In the genomic region with DNA sequence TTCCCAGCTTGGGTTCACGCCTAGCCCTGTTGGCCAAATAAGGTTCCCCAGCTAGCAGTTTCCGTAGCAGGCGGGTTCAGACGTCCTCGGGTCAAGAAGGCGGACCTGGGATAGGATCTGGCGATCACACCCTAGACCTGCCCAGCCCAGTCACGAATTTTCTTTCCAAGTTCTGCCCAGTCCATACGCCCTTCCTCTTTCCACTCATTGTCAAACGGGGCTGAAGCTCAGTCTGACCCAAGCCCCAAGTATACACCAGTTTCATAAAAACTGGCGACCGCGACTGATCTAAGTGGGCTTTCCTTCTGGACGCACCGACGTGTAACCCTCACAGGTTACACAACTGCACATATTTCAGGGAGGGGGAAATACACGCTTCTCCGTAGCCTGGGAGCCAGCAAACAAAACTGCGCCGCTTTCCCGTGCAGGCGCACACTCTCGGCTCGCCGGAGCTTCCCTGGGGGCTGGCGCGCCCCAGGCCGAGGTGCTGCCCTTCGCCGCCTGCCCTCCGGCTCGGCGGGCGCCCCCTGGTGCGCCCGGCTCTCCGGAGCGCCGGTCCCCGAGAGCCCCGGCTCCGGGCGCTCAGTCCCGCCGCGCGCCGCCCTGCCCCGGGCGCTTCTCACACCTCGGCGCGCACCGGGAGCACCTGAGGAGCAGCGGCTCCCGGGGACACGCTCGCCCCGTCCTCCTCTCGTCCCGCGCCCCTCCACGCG, we compare ENCODE assay signal across 8 mouse cellular contexts. TPM values are rescaled to one million over a fixed set of nuclear protein-coding genes. Genes with fewer than 3 reads are reported as not detected.
A peak's percentile ranks its signal among the peaks of the same experiment; 100 is the strongest.
DNase-seq lines count a peak whose midpoint lies in the region; ATAC-seq and TF ChIP-seq lines count a peak whose summit lies in the region.

No protein-coding gene starts in this region.

- H3K79me2 ChIP-seq in MEL (ENCODE audit: control insufficient read depth, insufficient read depth, low read length, poor library complexity) = peaks cover 3% of the 10 kb centered on the region
- peaks cover 42% of the 10 kb centered on the region for H3K79me2 ChIP-seq in macrophage (ENCODE audit: inconsistent target)

- DNase-seq in MEL (ENCODE audit: low read depth, low spot score) = peak; percentile 83
- peak; percentile 37 for DNase-seq in c-Kit-positive CD71-negative TER-119-negative erythroid progenitor cells, embryonic 14.5 days (ENCODE audit: low read depth)
- peak; percentile 41 for DNase-seq in forelimb bud, embryonic 11.5 days (ENCODE audit: low read depth, low spot score)
- peak; percentile 62 for DNase-seq in hindbrain, embryonic 11.5 days (ENCODE audit: low spot score)
- DNase-seq in left cerebral cortex, adult 11 months (ENCODE audit: low spot score) = peak; percentile 5
- DNase-seq in right cerebral cortex, adult 18-20 months = peak; percentile 24
- peak; percentile 25 for DNase-seq in urinary bladder, postnatal 10 days (ENCODE audit: low spot score)

- TF ChIP-seq RAD21 in MEL (IDR thresholded peaks at IDR 0.05; ENCODE audit: low read depth, low read length) = no peak

- H3K4me3 ChIP-seq in MEL (ENCODE audit: control insufficient read depth in 1 of 2, insufficient read depth in 1 of 2, low read depth in 2 of 2, low read length in 2 of 2) = peak overlapping the region; percentile 68 to 74
- H3K4me3 ChIP-seq in hindbrain, embryonic 11.5 days (ENCODE audit: low read depth, low read length) = peak overlapping the region; percentile 71
- peak overlapping the region; percentile 62 for H3K4me3 ChIP-seq in macrophage (ENCODE audit: inconsistent target)

- under 1% methylated on average over 54 of the region's 64 CpGs for WGBS in hindbrain, embryonic 11.5 days
- WGBS in macrophage (ENCODE audit: missing documents) = under 1% methylated on average over 54 of the region's 64 CpGs

- no peak for TF ChIP-seq CTCF in MEL (IDR thresholded peaks at IDR 0.05 in 2 of 3, conservative IDR thresholded peaks at IDR 0.05 in 1 of 3; ENCODE audit: control insufficient read depth in 1 of 3, insufficient read depth in 1 of 3, low read depth in 2 of 3, low read length in 3 of 3, poor library complexity in 1 of 3, severe bottlenecking in 1 of 3)

- peak overlapping the region; percentile 81 for H3K9ac ChIP-seq in MEL (ENCODE audit: control insufficient read depth, low read depth, low read length, poor library complexity, severe bottlenecking)
- H3K9ac ChIP-seq in hindbrain, embryonic 11.5 days (ENCODE audit: low read depth, low read length) = peak overlapping the region; percentile 67

- H3K9me3 ChIP-seq in MEL (replicated peaks; ENCODE audit: insufficient read depth, low read length) = no peaks in the 10 kb centered on the region
- no peaks in the 10 kb centered on the region for H3K9me3 ChIP-seq in hindbrain, embryonic 11.5 days (ENCODE audit: control insufficient read depth, low read length)

- H3K27me3 ChIP-seq in MEL (ENCODE audit: control insufficient read depth in 1 of 2, insufficient read depth in 2 of 2, low read length in 2 of 2) = no peaks in the 10 kb centered on the region
- H3K27me3 ChIP-seq in hindbrain, embryonic 11.5 days (ENCODE audit: control insufficient read depth, insufficient read depth, low read length) = no peaks in the 10 kb centered on the region

- ATAC-seq in hindbrain, embryonic 11.5 days (ENCODE audit: low FRiP score) = peak; percentile 88

- H3K27ac ChIP-seq in MEL (ENCODE audit: control insufficient read depth, low read depth, low read length) (peak overlapping the region; percentile 46), macrophage (peak overlapping the region; percentile 88)
- peak overlapping the region; percentile 19; the same call in 1 of the 2 replicates for H3K27ac ChIP-seq in hindbrain, embryonic 11.5 days (ENCODE audit: low read depth, low read length)

- H3K4me2 ChIP-seq in hindbrain, embryonic 11.5 days (replicated peaks; ENCODE audit: low read depth, low read length) = peak overlapping the region; percentile 85

- peaks cover 3 to 7% of the 10 kb centered on the region in 2 experiments; a peak in 2 of 4 replicates for H3K4me1 ChIP-seq in MEL (ENCODE audit: control insufficient read depth in 1 of 2, insufficient read depth in 2 of 2, low read length in 2 of 2)
- no peaks in the 10 kb centered on the region for H3K4me1 ChIP-seq in hindbrain, embryonic 11.5 days (replicated peaks; ENCODE audit: control insufficient read depth, insufficient read depth, low read length)

- H3K36me3 ChIP-seq in MEL (ENCODE audit: control insufficient read depth in 1 of 2, insufficient read depth in 2 of 2, low read length in 2 of 2) (peaks cover 0 to 6% of the 10 kb centered on the region in 2 experiments; a peak in 1 of 4 replicates), macrophage (ENCODE audit: inconsistent target) (peaks cover 8% of the 10 kb centered on the region; the same call in 1 of the 2 replicates)
- no peaks in the 10 kb centered on the region for H3K36me3 ChIP-seq in hindbrain, embryonic 11.5 days (ENCODE audit: control insufficient read depth, insufficient read depth, low read length)

- no peak; a peak in 1 of 4 replicates for TF ChIP-seq POLR2A in MEL (IDR thresholded peaks at IDR 0.05; ENCODE audit: control insufficient read depth in 1 of 2, insufficient read depth in 1 of 2, low read depth in 1 of 2, low read length in 2 of 2, poor library complexity in 1 of 2)

- no peak for TF ChIP-seq EP300 in MEL (IDR thresholded peaks at IDR 0.05; ENCODE audit: low read depth in 1 of 2, low read length in 2 of 2)

TF ChIP-seq in MEL, 35 proteins besides CTCF, POLR2A, EP300 and RAD21:
- 0 out of 2 replicates have a peak, but pooled peaks have one; percentile 35 for TF ChIP-seq UBTF (IDR thresholded peaks at IDR 0.05; ENCODE audit: borderline replicate concordance, insufficient read depth, low read depth, low read length)
- TF ChIP-seq CHD2 (IDR thresholded peaks at IDR 0.05; ENCODE audit: low read length) = no peak
- 0 out of 2 replicates have a peak, but pooled peaks have one; percentile 19 for TF ChIP-seq TCF12 (IDR thresholded peaks at IDR 0.05; ENCODE audit: low read depth, low read length)
- 0 out of 2 replicates have a peak, but pooled peaks have one; percentile 4 for TF ChIP-seq MXI1 (IDR thresholded peaks at IDR 0.05; ENCODE audit: low read depth, low read length)
- peak; percentile 66; the same call in 1 of the 2 replicates for TF ChIP-seq TBP (IDR thresholded peaks at IDR 0.05; ENCODE audit: low read depth, low read length)
- TF ChIP-seq USF2 (IDR thresholded peaks at IDR 0.05; ENCODE audit: borderline replicate concordance in 1 of 2, insufficient read depth in 1 of 2, low read depth in 1 of 2, low read length in 2 of 2) = no peak
- TF ChIP-seq KAT2A (conservative IDR thresholded peaks at IDR 0.05; ENCODE audit: low read depth, low read length) = 0 out of 2 replicates have a peak, but pooled peaks have one; percentile 5
- 0 out of 2 replicates have a peak, but pooled peaks have one; percentile 11 for TF ChIP-seq ELF1 (IDR thresholded peaks at IDR 0.05; ENCODE audit: low read depth, low read length)

RNA-seq across cellular contexts. Expression of a gene that starts 0.5 kb away (rescaled TPM):
- 6.7 and 8.7 TPM in 2 replicates for total RNA-seq in MEL (2012; rRNA removed)
- polyA plus RNA-seq in MEL (2012; ENCODE audit: insufficient read depth in 1 of 2, insufficient read length in 2 of 2, low read depth in 1 of 2, low replicate concordance in 2 of 2, missing spikeins in 1 of 2) (1 to 10 TPM in 1 of 2 experiments, not detected in 1; 9.9 TPM), macrophage (2018) (24.0 to 43.7 TPM (median 39.2 TPM) in 3 replicates)
- polyA plus RNA-seq in hindbrain, embryonic 11.5 days (2014; fragmentation: Nextera tagmentation; extraction: Ambion mirVana) = 20.4 and 21.8 TPM in 2 replicates
- 100 to 1,000 TPM in 10 of 26 experiments, 10 to 100 TPM in 16; 63.0 to 291 (median 90.9) TPM for total RNA-seq in macrophage (2018; cell fraction: chromatin; rRNA removed)
- total RNA-seq in macrophage (2018; cell fraction: cytosol; rRNA removed) = 10 to 100 TPM; 38.5 to 72.2 (median 47.6) TPM
- total RNA-seq in macrophage (2018; cell fraction: nucleus; rRNA removed) = 100 to 1,000 TPM in 6 of 26 experiments, 10 to 100 TPM in 20; 50.4 to 171 (median 76.1) TPM

Comparison
In these comparisons a context has a peak if more than half of its experiments do, and no peak if none do; other contexts are left out.
1. Peak in every context shown above with its lines: DNase-seq, ATAC-seq, H3K4me3 ChIP-seq and H3K27ac ChIP-seq.
2. DNase-seq: peak in every context shown above with its lines; median percentile 83 in MEL; 62 in hindbrain, embryonic 11.5 days; 41 in forelimb bud, embryonic 11.5 days; 37 in c-Kit-positive CD71-negative TER-119-negative erythroid progenitor cells, embryonic 14.5 days; 25 in urinary bladder, postnatal 10 days; 24 in right cerebral cortex, adult 18-20 months; 5 in left cerebral cortex, adult 11 months.
3. H3K27ac ChIP-seq: peak in every context shown above with its lines; median percentile 88 in macrophage; 46 in MEL; 19 in hindbrain, embryonic 11.5 days.